Mouse (Mus musculus): ENCODE results near the gene Cops4. TPM values are rescaled to one million over a fixed set of nuclear protein-coding genes. Genes with fewer than 3 reads are reported as not detected.
A peak's percentile ranks its signal among the peaks of the same experiment; 100 is the strongest.

Gene Cops4
- polyA plus RNA-seq, 1 experiment, result 83.9 TPM

GRCm38 (mm10) chr5:100573256-100573655, 55.1 kb downstream of the Cops4 start:
- no peak for DNase-seq (ENCODE audit: extremely low spot score in 1 of 2, low spot score in 1 of 2)

- no peak for DNase-seq (ENCODE audit: extremely low spot score in 1 of 2, low spot score in 1 of 2)
Observed at GRCm38 (mm10) chr5:100574771-100575170, 56.7 kb downstream of the Cops4 start.

- DNase-seq (ENCODE audit: extremely low spot score in 1 of 2, low spot score in 1 of 2), result no peak
Observed at GRCm38 (mm10) chr5:100578863-100579411, 60.8 kb downstream of the Cops4 start.

GRCm38 (mm10) chr5:100581622-100582434, 63.7 kb downstream of the Cops4 start:
- DNase-seq (ENCODE audit: extremely low spot score in 1 of 2, low spot score in 1 of 2), result no peak

- peak in 1 of 2 experiments; percentile 18 for DNase-seq (ENCODE audit: extremely low spot score in 1 of 2, low spot score in 1 of 2)
Observed at GRCm38 (mm10) chr5:100582435-100582826, 64.3 kb downstream of the Cops4 start.

- DNase-seq (ENCODE audit: extremely low spot score in 1 of 2, low spot score in 1 of 2), result no peak
Observed at GRCm38 (mm10) chr5:100583066-100583465, 65.0 kb downstream of the Cops4 start.

- no peak for DNase-seq (ENCODE audit: extremely low spot score in 1 of 2, low spot score in 1 of 2)
Observed at GRCm38 (mm10) chr5:100585206-100585644, 67.1 kb downstream of the Cops4 start.

GRCm38 (mm10) chr5:100585657-100586056, 67.5 kb downstream of the Cops4 start:
- DNase-seq (ENCODE audit: extremely low spot score in 1 of 2, low spot score in 1 of 2), result no peak

- DNase-seq (ENCODE audit: extremely low spot score in 1 of 2, low spot score in 1 of 2), result no peak
Observed at GRCm38 (mm10) chr5:100587136-100587535, 69.0 kb downstream of the Cops4 start.

GRCm38 (mm10) chr5:100587626-100588025, 69.5 kb downstream of the Cops4 start:
- no peak for DNase-seq (ENCODE audit: extremely low spot score in 1 of 2, low spot score in 1 of 2)

GRCm38 (mm10) chr5:100590505-100590904, 72.4 kb downstream of the Cops4 start:
- no peak for DNase-seq (ENCODE audit: extremely low spot score in 1 of 2, low spot score in 1 of 2)

- no peak for DNase-seq (ENCODE audit: extremely low spot score in 1 of 2, low spot score in 1 of 2)
Observed at GRCm38 (mm10) chr5:100594803-100595467, 76.8 kb downstream of the Cops4 start.

GRCm38 (mm10) chr5:100595999-100596398, 77.9 kb downstream of the Cops4 start:
- no peak for DNase-seq (ENCODE audit: extremely low spot score in 1 of 2, low spot score in 1 of 2)

Other genes starting within 250 kb of the Cops4 start
- gene Sec31a, start 102.1 kb upstream of the Cops4 start, polyA plus RNA-seq (2012; rRNA removed), result 123 and 126 TPM in 2 replicates
- gene Lin54, start 17.7 kb upstream of the Cops4 start, polyA plus RNA-seq (2012; rRNA removed), result 6.4 and 7.9 TPM in 2 replicates
- 6.7 and 12.0 TPM in 2 replicates for gene Plac8, start 53.9 kb downstream of the Cops4 start, polyA plus RNA-seq (2012; rRNA removed)
- 137 and 149 TPM in 2 replicates for gene Coq2, start 156.8 kb downstream of the Cops4 start, polyA plus RNA-seq (2012; rRNA removed)
- 2.5 TPM in 2 replicates for gene Hpse, start 201.4 kb downstream of the Cops4 start, polyA plus RNA-seq (2012; rRNA removed)

Data from frontal cortex, adult 2 months (tissue).